Mouse (Mus musculus) sigmoid colon, adult 10 weeks (tissue): ENCODE results near the gene Lin54. TPM values are rescaled to one million over a fixed set of nuclear protein-coding genes. Genes with fewer than 3 reads are reported as not detected.

Source experiments
- polyA plus RNA-seq: library from polyadenylated mRNA; stranded (reverse); fragments of 350-450 nt; fragmentation: Illumina TruSeq; extraction: RNeasy Lipid Tissue Mini Kit (QIAGEN cat#74804); gene quantifications from one replicate; pipeline ENCODE4 v1.2.3, GENCODE M21; 2014; ENCODE audit warnings: low read depth, low replicate concordance

The Lin54 gene
- polyA plus RNA-seq, result 42.5 TPM

GRCm38 (mm10) chr5:100500458-100500961, at the start of gene Lin54:
Gene Lin54 (minus strand): TSS chr5:100500639.

GRCm38 (mm10) chr5:100518049-100519026, 17.9 kb upstream of the Lin54 start, which contains the start of gene Cops4:
Gene Cops4 (plus strand): TSS chr5:100518309.

GRCm38 (mm10) chr5:100415761-100416590, 84.5 kb downstream of the Lin54 start, which contains the start of gene Sec31a:
Gene Sec31a (minus strand): TSS chr5:100416234.

Other genes with a start within 250 kb of the Lin54 start
- gene Sec31a, start 84.4 kb downstream of the Lin54 start, polyA plus RNA-seq, result 271 TPM
- gene Cops4, start 17.7 kb upstream of the Lin54 start, polyA plus RNA-seq, result 82.0 TPM
- gene Plac8, start 71.6 kb upstream of the Lin54 start, polyA plus RNA-seq, result 604 TPM
- 18.2 TPM for gene Coq2, start 174.5 kb upstream of the Lin54 start, polyA plus RNA-seq
- gene Hpse, start 219.1 kb upstream of the Lin54 start, polyA plus RNA-seq, result 22.9 TPM